Mouse (Mus musculus): ENCODE data around the gene Cbl. TPM values are rescaled to one million over a fixed set of nuclear protein-coding genes. Genes with fewer than 3 reads are reported as not detected.

The Cbl gene
- polyA plus RNA-seq (2014; fragmentation: Illumina TruSeq; extraction: RNeasy Lipid Tissue Mini Kit (QIAGEN cat#74804); ENCODE audit: low replicate concordance) = 39.1 TPM

DNA sequence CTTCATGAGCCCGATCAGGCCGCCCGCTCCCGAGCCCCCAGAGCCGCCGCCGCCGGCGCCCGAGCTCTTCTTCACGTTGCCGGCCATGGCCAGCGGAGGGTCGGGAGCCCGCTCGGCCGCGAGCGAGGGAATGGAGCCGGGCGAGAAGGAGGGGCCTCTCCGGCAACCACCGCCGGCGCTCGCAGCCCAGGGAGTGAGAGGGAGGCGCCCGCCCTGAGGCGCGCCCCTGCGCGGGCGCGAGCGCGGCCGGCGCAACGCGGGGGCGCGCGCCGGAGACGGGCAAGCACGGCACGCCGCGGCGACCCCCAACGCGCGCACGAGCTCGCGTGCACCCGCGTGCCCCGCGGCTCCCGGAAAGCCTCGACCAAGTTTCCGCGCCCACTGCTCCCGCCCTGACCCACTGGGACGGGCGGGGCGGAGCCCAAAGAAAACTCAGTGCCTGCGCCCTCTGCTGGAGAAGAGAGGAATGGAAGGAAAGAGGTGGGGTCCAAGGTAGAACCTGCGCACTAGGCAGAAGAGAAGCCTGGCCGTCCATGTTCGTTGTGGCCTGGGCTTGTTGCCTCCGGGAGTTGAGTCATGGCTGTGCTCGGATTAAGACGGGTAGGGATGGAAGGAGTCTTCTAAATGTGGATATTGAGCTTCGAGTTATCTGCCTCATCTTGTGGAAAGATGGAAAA is at the start of gene Cbl:
Gene Cbl, minus strand, starts transcription at position 248 of the 677 bp plus-strand sequence.

DNA sequence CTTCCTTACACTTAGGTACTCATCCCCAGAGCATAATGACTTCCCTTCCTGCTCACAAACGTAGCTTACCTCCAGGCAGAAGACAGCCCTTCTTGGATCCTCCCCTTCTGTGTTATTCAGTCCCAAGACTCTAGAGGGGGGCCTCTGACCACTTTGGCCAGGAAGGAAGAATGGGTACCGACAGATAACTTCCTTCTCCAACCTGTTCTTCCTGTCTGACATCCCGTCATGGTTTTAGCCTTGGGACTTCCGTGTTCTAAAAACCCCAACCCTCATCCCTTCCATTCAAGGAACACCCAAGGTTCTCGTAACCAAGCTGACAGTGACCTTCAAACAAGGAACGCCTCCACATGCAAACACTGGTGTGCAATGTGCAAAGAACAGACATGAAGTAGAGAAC is 34.6 kb upstream of the Cbl start, which contains the start of gene Nlrx1:
Gene Nlrx1, minus strand, starts transcription at position 168 of the 400 bp plus-strand sequence.

GRCm38 (mm10) chr9:44251314-44251713 is 17.5 kb upstream of the Cbl start, which contains the start of gene Pdzd3:
Gene Pdzd3 (minus strand): TSS chr9:44251471.

DNA sequence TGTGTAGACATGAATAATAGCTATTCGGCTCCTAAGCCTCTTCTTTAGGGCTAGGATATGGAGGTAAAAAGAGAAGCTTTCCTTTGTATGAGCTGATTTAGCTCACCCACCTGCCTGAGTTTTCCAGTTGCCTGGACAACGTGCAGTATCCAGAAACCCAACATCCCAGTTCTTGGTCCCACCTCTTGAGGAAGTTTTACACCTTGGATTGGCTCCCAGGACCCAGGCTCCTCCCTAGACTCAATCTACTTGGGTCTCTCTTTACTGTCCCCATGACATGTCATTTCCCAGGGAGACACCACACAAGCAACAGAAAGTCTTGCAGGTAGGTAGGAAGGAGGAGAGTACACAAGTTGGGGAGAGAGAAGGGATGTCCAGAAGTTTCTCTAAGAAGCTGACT is 6.5 kb upstream of the Cbl start, which contains the start of gene Ccdc153:
Gene Ccdc153, plus strand, starts transcription at position 278 of the 400 bp plus-strand sequence.

DNA sequence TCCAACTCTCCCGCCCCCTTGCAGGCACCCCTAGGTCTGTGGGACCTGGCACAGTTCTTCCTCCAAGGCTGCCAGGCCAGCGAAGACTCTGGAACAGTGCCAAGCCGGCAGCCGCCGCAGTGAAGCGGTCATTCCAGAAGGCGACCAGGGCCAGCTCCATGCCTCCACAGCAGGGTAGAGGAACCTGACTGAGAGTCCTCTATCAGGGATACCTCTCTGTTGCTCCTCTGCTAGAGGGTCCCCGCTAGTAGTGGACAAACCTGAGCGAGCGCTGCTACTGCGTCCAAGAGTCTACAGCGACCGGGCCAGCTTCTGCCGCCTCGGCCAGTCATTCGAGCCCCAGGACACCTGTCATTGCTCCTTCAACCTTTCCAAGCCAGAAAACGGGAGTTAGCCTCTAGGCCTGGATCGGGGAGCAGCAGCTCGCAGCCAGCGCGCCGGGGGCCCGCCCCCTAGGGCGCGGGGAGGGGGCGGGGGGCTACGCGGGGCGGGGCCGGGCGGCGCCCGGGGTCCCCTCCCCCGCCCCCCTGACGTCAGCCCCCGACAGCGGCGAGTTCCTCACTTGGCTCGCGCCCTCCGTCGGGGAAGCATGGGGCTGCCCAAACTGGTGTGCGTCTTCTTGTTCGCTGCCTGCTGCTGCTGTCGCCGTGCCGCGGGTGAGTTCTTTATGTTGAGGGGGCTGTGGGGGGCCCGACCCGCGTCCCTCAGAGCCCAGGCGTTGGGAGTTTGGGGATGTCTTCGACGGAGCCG is 99.6 kb downstream of the Cbl start, which contains the start of gene Mcam:
Gene Mcam, plus strand, starts transcription at position 369 of the 750 bp plus-strand sequence.

GRCm38 (mm10) chr9:44113105-44113789 is 120.6 kb downstream of the Cbl start, which contains the start of the genes Gm49380 and Rnf26:
Gene Gm49380 (minus strand): TSS chr9:44113500.
Gene Rnf26 (minus strand): TSS chr9:44113517.

DNA sequence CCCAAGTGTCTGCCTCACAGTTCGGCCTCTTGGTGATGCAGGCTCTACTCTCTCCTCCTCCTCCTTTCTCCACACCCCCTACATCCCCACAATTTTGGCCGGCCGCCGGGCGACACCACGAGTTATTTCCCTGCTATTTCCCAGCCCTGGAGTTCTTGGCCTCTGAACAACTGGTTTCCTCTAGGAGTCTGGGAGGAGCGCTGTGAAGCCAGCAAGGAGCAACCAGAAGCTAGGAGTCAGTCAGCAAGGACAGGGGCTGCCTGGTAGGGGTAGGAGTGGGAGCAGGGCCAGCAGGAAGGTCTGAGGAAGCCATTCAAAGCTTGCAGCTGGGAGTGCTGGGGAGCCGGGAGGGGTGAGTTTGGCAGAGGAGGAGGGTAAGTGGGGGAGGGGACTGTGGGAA is 126.7 kb downstream of the Cbl start, which contains the start of gene C1qtnf5:
Gene C1qtnf5, plus strand, starts transcription at position 136 of the 400 bp plus-strand sequence.

DNA sequence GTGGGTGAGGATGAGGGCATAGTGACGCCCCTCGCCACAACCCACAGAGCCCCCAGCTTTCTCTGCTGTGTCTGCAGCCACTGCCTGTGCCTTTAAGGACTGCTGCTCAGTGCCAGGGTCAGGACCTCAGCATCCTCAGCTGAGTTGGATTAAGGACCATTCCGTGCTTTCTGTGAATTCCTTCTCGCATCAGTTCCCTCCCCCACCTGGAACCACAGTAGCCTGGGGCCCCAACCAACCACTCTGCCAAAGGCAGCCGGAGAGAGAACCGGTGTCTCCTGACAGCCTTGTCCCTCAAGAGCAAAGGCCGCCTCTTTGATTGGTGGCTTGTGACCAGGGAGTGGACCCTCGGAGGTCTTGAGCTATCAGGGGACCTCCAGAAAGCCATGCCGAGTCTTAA is 132.4 kb downstream of the Cbl start, which contains the start of gene Mfrp:
Gene Mfrp, plus strand, starts transcription at position 240 of the 400 bp plus-strand sequence.

Other genes with a start within 250 kb of the Cbl start
- not detected for gene Thy1, start 190.7 kb downstream of the Cbl start, polyA plus RNA-seq (2014; fragmentation: Illumina TruSeq; extraction: RNeasy Lipid Tissue Mini Kit (QIAGEN cat#74804); ENCODE audit: low replicate concordance)
- 6.1 TPM for gene Usp2, start 167.0 kb downstream of the Cbl start, polyA plus RNA-seq (2014; fragmentation: Illumina TruSeq; extraction: RNeasy Lipid Tissue Mini Kit (QIAGEN cat#74804); ENCODE audit: low replicate concordance)
- gene Mfrp, start 132.3 kb downstream of the Cbl start, polyA plus RNA-seq (2014; fragmentation: Illumina TruSeq; extraction: RNeasy Lipid Tissue Mini Kit (QIAGEN cat#74804); ENCODE audit: low replicate concordance) = not detected
- gene C1qtnf5, start 126.8 kb downstream of the Cbl start, polyA plus RNA-seq (2014; fragmentation: Illumina TruSeq; extraction: RNeasy Lipid Tissue Mini Kit (QIAGEN cat#74804); ENCODE audit: low replicate concordance) = not detected
- gene Gm49380, start 120.5 kb downstream of the Cbl start, polyA plus RNA-seq (2014; fragmentation: Illumina TruSeq; extraction: RNeasy Lipid Tissue Mini Kit (QIAGEN cat#74804); ENCODE audit: low replicate concordance) = not detected
- 0.45 TPM for gene Rnf26, start 120.5 kb downstream of the Cbl start, polyA plus RNA-seq (2014; fragmentation: Illumina TruSeq; extraction: RNeasy Lipid Tissue Mini Kit (QIAGEN cat#74804); ENCODE audit: low replicate concordance)
- 3.6 TPM for gene Mcam, start 99.6 kb downstream of the Cbl start, polyA plus RNA-seq (2014; fragmentation: Illumina TruSeq; extraction: RNeasy Lipid Tissue Mini Kit (QIAGEN cat#74804); ENCODE audit: low replicate concordance)
- not detected for gene Ccdc153, start 6.6 kb upstream of the Cbl start, polyA plus RNA-seq (2014; fragmentation: Illumina TruSeq; extraction: RNeasy Lipid Tissue Mini Kit (QIAGEN cat#74804); ENCODE audit: low replicate concordance)
- 2.2 TPM for gene Pdzd3, start 17.4 kb upstream of the Cbl start, polyA plus RNA-seq (2014; fragmentation: Illumina TruSeq; extraction: RNeasy Lipid Tissue Mini Kit (QIAGEN cat#74804); ENCODE audit: low replicate concordance)
- not detected for gene Nlrx1, start 34.5 kb upstream of the Cbl start, polyA plus RNA-seq (2014; fragmentation: Illumina TruSeq; extraction: RNeasy Lipid Tissue Mini Kit (QIAGEN cat#74804); ENCODE audit: low replicate concordance)
- not detected for gene Abcg4, start 54.6 kb upstream of the Cbl start, polyA plus RNA-seq (2014; fragmentation: Illumina TruSeq; extraction: RNeasy Lipid Tissue Mini Kit (QIAGEN cat#74804); ENCODE audit: low replicate concordance)
- 18.5 TPM for gene Hinfp, start 71.6 kb upstream of the Cbl start, polyA plus RNA-seq (2014; fragmentation: Illumina TruSeq; extraction: RNeasy Lipid Tissue Mini Kit (QIAGEN cat#74804); ENCODE audit: low replicate concordance)
- 6.6 TPM for gene C2cd2l, start 86.2 kb upstream of the Cbl start, polyA plus RNA-seq (2014; fragmentation: Illumina TruSeq; extraction: RNeasy Lipid Tissue Mini Kit (QIAGEN cat#74804); ENCODE audit: low replicate concordance)
- 7.8 TPM for gene Dpagt1, start 92.0 kb upstream of the Cbl start, polyA plus RNA-seq (2014; fragmentation: Illumina TruSeq; extraction: RNeasy Lipid Tissue Mini Kit (QIAGEN cat#74804); ENCODE audit: low replicate concordance)
- gene H2afx, start 100.6 kb upstream of the Cbl start, polyA plus RNA-seq (2014; fragmentation: Illumina TruSeq; extraction: RNeasy Lipid Tissue Mini Kit (QIAGEN cat#74804); ENCODE audit: low replicate concordance) = 4.3 TPM
- 18.0 TPM for gene Hmbs, start 110.2 kb upstream of the Cbl start, polyA plus RNA-seq (2014; fragmentation: Illumina TruSeq; extraction: RNeasy Lipid Tissue Mini Kit (QIAGEN cat#74804); ENCODE audit: low replicate concordance)
- 4.8 TPM for gene Vps11, start 127.6 kb upstream of the Cbl start, polyA plus RNA-seq (2014; fragmentation: Illumina TruSeq; extraction: RNeasy Lipid Tissue Mini Kit (QIAGEN cat#74804); ENCODE audit: low replicate concordance)
- gene Hyou1, start 145.4 kb upstream of the Cbl start, polyA plus RNA-seq (2014; fragmentation: Illumina TruSeq; extraction: RNeasy Lipid Tissue Mini Kit (QIAGEN cat#74804); ENCODE audit: low replicate concordance) = 7.2 TPM
- 21.7 TPM for gene Slc37a4, start 162.8 kb upstream of the Cbl start, polyA plus RNA-seq (2014; fragmentation: Illumina TruSeq; extraction: RNeasy Lipid Tissue Mini Kit (QIAGEN cat#74804); ENCODE audit: low replicate concordance)
- 316 TPM for gene Rps25, start 173.1 kb upstream of the Cbl start, polyA plus RNA-seq (2014; fragmentation: Illumina TruSeq; extraction: RNeasy Lipid Tissue Mini Kit (QIAGEN cat#74804); ENCODE audit: low replicate concordance)
- gene Trappc4, start 173.6 kb upstream of the Cbl start, polyA plus RNA-seq (2014; fragmentation: Illumina TruSeq; extraction: RNeasy Lipid Tissue Mini Kit (QIAGEN cat#74804); ENCODE audit: low replicate concordance) = 40.2 TPM
- gene Ccdc84, start 184.5 kb upstream of the Cbl start, polyA plus RNA-seq (2014; fragmentation: Illumina TruSeq; extraction: RNeasy Lipid Tissue Mini Kit (QIAGEN cat#74804); ENCODE audit: low replicate concordance) = 16.5 TPM
- gene Foxr1, start 207.1 kb upstream of the Cbl start, polyA plus RNA-seq (2014; fragmentation: Illumina TruSeq; extraction: RNeasy Lipid Tissue Mini Kit (QIAGEN cat#74804); ENCODE audit: low replicate concordance) = not detected
- not detected for gene Upk2, start 220.9 kb upstream of the Cbl start, polyA plus RNA-seq (2014; fragmentation: Illumina TruSeq; extraction: RNeasy Lipid Tissue Mini Kit (QIAGEN cat#74804); ENCODE audit: low replicate concordance)
- 0.89 TPM for gene Bcl9l, start 248.8 kb upstream of the Cbl start, polyA plus RNA-seq (2014; fragmentation: Illumina TruSeq; extraction: RNeasy Lipid Tissue Mini Kit (QIAGEN cat#74804); ENCODE audit: low replicate concordance)

Measured in small intestine, adult 10 weeks (tissue).